Mouse (Mus musculus) heart, postnatal 36 days (tissue): ENCODE data around the gene Mras. TPM values are rescaled to one million over a fixed set of nuclear protein-coding genes. Genes with fewer than 3 reads are reported as not detected.

Experiments used
- DNase-seq, 2 experiments: peaks; one replicate each; pipeline ENCODE4 v3.0.0; 2021 to 2022
- intact Hi-C: fragments of 180-260 bp; cut with DNase I; formaldehyde crosslinking; loops from one replicate; pipeline ENCODE4 v1.15.1; 2025
- total RNA-seq, 2 experiments: library from RNA; stranded (reverse); gene quantifications; 2 replicates each; pipeline ENCODE4 v1.2.3; 2021

The Mras gene
- total RNA-seq, 2 experiments from 2014 or later, result 5.2 to 6.5 TPM

GRCm38 (mm10) chr9:99441647-99442433 lies 4.7 kb upstream of the Mras start:
- DNase-seq, result no peak
- intact Hi-C loops, result no loop called here

GRCm38 (mm10) chr9:99440941-99441340 lies 3.8 kb upstream of the Mras start:
- no peak for DNase-seq
- intact Hi-C loops, result no loop called here

DNA sequence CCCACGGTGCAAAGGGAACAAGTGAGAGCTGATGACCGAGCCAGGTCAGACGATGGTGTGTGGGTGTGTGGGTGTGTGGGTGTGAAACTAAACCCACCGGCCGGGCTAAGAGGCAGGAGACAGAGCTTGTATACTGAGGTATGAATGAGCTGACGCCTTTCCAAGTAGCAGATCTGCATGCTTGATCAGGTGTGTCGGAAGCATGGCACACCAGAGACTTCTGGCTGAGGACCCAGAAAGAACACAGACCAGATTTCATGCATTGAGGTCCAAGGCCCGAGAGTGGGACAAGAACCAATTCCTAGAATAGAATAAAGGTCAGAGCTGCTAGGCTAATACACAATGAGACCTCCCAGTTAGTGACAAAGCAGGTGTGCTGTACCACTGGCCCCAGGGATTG lies 1.9 kb upstream of the Mras start:
- intact Hi-C loops, result loop anchor here (10.0 kb wide), 1 partner anchor 304 kb away; no protein-coding TSS in a partner anchor
- DNase-seq, result no peak

- no peak for DNase-seq
- intact Hi-C loops, result loop anchor here (10.0 kb wide), 1 partner anchor 303 kb away; no protein-coding TSS in a partner anchor
Observed at GRCm38 (mm10) chr9:99437781-99438565, 792 bp upstream of the Mras start.

GRCm38 (mm10) chr9:99436182-99437030 lies 775 bp downstream of the Mras start:
- intact Hi-C loops, result loop anchor here (10.0 kb wide), 1 partner anchor 302 kb away; no protein-coding TSS in a partner anchor
- DNase-seq, result peak; percentile 83 to 90

GRCm38 (mm10) chr9:99435619-99436181 lies 1.5 kb downstream of the Mras start:
- DNase-seq, result peak; percentile 39 to 43
- intact Hi-C loops, result loop anchor here (10.0 kb wide), 1 partner anchor 301 kb away; no protein-coding TSS in a partner anchor

DNA sequence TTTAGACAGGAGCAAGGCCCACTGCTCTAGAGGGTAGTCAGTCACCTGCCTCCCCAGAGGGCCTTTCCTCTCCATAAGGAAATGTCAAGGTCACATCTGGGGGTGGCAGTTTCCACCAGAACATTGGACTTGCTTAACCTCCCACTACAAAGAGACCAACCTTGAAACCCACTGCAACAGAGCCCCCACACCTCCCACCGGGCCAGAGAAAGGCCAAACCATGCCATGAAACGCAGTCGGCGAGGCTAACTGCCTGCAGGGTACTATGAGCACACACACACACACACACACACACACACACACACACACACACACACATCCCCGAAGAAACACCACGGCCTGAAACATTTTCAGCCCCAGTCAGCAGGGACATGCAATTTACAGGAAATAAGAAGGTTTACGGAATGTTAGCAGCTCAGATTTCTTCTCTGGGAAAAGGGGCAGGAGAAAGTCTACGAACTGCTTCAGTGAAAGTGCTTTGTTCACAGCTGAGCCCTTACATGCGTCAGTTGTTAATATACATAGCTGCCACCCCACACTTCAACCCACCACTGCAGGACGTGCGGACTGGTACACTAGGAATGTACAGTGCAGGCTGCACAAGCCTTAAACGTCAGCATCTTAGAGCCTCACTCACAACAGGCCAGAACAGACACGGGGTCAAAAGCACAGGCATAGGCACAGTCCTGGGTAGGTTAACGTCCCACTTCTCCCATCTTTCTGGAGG lies 2.1 kb downstream of the Mras start:
- intact Hi-C loops, result loop anchor here (10.0 kb wide), 1 partner anchor 300 kb away; no protein-coding TSS in a partner anchor
- no peak for DNase-seq

DNA sequence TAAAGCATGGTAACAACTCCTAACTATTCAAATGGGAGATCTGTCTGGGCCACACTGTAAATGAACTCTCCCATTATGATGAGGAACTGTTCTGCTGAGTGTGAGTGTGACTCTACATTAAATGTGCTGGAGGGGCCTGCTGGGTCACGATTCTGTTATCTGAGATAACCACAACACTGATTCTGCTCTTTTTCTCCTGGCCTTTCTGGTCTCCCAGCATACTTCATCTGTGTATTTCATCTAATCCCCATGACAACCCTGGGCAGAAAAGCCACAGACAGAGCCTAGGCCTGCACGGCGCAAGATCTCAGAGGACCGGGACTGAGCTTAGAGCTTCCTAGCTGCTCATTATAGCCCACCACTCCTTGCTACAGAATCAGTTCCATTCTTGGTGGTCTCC lies 4.7 kb downstream of the Mras start:
- intact Hi-C loops, result loop anchor here (10.0 kb wide), 1 partner anchor 298 kb away; no protein-coding TSS in a partner anchor

GRCm38 (mm10) chr9:99431963-99432362 lies 5.2 kb downstream of the Mras start:
- DNase-seq, result no peak
- intact Hi-C loops, result loop anchor here (10.0 kb wide), 1 partner anchor 297 kb away; no protein-coding TSS in a partner anchor

More for the DNA sequence above, 4.7 kb downstream of the Mras start:
- DNase-seq, result no peak

- DNase-seq, result no peak
- intact Hi-C loops, result loop anchor here (10.0 kb wide), 1 partner anchor 297 kb away; no protein-coding TSS in a partner anchor
Observed at GRCm38 (mm10) chr9:99431346-99431745, 5.8 kb downstream of the Mras start.

DNA sequence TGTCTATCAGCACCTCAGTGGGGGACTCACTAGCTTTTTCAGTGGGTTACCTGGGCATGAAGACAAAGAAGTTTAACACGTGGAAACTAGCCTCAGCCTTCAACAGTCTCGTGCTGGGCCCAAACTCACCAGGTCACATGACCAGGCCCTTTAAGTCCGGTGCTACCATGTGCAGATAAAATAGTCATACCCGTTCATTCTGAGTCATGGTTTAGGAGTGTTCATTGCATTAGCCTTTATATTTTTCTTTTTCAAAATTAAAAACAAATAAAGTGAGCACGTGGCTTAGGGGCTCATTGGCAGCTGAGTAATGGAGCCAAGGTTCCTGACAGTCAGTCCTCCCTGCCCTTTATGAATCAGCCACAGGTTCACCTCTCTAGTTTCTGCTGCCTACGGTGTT lies 6.4 kb downstream of the Mras start:
- intact Hi-C loops, result loop anchor here (10.0 kb wide), 1 partner anchor 296 kb away; no protein-coding TSS in a partner anchor
- DNase-seq, result no peak

DNA sequence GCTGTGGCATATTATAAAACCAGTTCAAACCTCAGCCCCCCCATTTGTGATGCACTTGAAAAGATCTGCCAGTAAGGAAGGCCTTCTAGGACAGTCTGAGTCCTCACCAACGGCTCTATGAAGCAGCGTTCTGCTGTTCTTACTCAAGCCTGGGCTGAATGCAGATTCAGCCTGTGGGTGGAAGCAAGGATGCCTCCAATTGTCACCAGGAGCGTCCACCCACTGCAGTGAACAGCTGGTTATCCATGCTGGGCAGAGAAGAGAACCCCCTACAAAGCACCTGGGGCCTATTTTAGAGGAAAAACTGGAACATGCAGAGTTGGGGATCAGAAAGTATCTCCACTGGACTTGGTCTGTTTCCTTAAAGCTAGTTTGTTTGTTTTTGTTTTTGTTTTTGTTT lies 7.3 kb downstream of the Mras start:
- no peak for DNase-seq
- intact Hi-C loops, result loop anchor here (10.0 kb wide), 1 partner anchor 295 kb away; no protein-coding TSS in a partner anchor

DNA sequence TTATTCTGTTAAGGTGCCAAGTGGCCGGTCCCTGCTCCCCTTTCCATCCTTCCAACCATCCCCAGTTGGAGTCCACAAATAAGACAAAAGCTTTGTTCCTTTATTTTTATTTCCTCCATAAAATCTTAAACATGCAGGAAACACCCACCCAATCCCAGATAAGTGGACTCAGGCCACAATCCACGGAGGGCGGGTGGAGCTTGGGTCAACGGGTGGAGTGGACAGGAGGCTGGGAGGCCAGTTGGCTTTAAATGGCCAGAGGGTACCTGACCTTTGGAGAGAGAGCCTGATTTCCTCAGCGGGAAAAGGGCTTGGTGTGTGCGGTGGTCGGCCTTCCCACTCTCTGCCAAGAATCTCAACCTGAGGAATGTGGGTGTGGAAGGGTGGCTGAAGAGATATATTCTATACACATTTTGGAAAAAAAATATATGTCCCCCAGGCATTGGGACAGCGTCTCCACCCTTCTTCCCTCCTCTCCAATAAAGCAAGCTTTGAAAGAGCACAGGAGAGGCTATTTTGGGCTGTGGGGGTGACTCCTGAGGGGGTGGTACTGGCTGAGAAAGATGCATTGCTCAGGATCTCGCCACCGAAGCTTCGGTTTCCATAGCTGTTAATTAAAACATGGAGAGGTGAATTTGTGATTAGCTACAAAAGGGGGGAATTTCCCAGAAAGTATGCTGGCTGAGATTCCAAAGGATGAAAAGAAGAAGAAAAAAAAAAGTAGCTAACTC lies 8.4 kb downstream of the Mras start:
- intact Hi-C loops, result no loop called here
- DNase-seq, result no peak

DNA sequence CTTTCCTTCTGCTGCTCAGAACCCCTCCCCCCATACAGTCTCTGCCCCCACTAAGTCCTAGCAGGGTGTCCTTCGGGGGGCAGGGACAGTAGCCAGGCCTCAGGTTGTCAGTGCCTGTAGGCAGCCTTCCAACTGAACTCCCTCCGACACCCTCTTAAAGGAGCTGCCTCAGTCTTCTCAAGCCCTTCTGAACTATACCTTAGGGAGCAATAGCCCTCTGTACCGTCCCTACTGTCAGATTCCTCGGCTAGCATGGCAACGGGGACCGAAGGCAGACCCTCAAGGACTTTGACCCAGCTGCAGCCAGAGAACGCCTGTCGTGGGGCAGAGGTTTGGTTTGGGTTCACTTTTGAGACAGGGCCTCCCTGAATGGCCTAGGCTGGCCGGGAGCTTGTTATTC lies 11.9 kb downstream of the Mras start:
- intact Hi-C loops, result no loop called here
- DNase-seq, result no peak

GRCm38 (mm10) chr9:99424574-99424863 lies 12.7 kb downstream of the Mras start:
- intact Hi-C loops, result no loop called here
- DNase-seq, result no peak

DNA sequence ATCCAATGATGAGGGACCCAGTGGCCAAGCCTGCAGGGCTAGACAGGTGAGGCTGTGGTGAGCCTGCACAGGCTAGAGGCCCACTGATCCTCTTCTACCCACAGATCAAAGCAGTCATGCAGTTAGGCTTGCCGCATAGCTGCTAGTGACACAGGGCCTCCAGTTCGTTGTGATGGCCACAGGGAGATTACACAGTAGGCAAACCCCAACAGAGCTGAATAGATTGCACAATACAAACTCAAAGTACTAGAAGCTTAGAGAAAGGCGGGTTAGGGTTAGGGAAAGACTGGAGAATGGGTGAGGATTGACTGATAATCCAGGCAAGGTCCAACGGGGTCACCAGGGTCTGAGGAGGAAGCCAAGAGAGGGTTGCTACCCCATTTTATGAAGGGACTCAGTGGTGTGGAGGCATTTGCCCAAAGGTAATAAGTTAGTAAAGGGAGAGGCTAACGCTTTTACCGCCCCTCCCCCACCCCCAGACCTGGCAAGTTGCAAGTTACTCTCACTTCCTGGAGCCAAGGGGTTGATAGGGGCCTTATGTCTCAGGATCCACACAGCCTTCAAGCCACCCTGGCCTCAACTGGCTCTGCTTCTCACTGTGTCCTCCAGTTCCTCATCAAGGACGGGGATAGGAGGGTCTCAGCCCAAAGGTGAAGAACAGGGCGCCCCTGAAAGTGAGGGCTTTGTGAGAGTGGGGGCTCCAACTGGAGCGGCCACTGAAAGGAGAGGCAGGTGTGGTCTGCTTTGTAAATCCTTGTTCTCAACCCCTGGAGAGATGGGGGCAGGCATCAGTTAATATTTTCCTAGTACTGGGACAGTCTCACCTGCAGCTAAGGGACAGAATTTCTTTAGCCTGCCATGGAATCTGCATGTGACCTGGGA lies 13.2 kb downstream of the Mras start:
- no peak for DNase-seq
- intact Hi-C loops, result no loop called here

GRCm38 (mm10) chr9:99421914-99422313 lies 15.3 kb downstream of the Mras start:
- intact Hi-C loops, result no loop called here
- DNase-seq, result no peak
